Mouse (Mus musculus): ENCODE measurements around the gene Pccb. TPM values are rescaled to one million over a fixed set of nuclear protein-coding genes. Genes with fewer than 3 reads are reported as not detected.

Pccb gene
- polyA plus RNA-seq, 1 experiment from 2014 or later: 42.0 TPM

GRCm38 (mm10) chr9:100982786-100983185, 51.9 kb downstream of the Pccb start:
- DNase-seq (ENCODE audit: low spot score) (no peak), ATAC-seq (replicated peaks; ENCODE audit: low FRiP score, low read depth) (no peak)
- TF ChIP-seq CTCF (IDR thresholded peaks at IDR 0.05; ENCODE audit: low read depth): no peak
- Histone ChIP-seq H3K27ac (no peak overlapping the region), H3K27me3 (ENCODE audit: insufficient read depth, low read length) (no peaks in the 10 kb centered on the region), H3K9me3 (replicated peaks; ENCODE audit: low read length) (no peaks in the 10 kb centered on the region), H3K4me2 (ENCODE audit: low read length) (no peak overlapping the region), H3K9ac (ENCODE audit: low read depth, low read length) (no peak overlapping the region), H3K4me3 (replicated peaks; ENCODE audit: low read depth, low read length) (no peak overlapping the region), H3K4me1 (replicated peaks; ENCODE audit: insufficient read depth, low read length) (no peaks in the 10 kb centered on the region), H3K36me3 (ENCODE audit: insufficient read depth, low read length) (0 out of 2 replicates have a peak, but pooled peaks cover 6% of the 10 kb centered on the region)
- WGBS: 85% methylated on average over 7 of the region's 7 CpGs

GRCm38 (mm10) chr9:100979260-100979659, 55.4 kb downstream of the Pccb start:
- DNase-seq (ENCODE audit: low spot score): peak; percentile 31
- Histone ChIP-seq H3K9ac (ENCODE audit: low read depth, low read length) (no peak overlapping the region), H3K4me1 (replicated peaks; ENCODE audit: insufficient read depth, low read length) (no peaks in the 10 kb centered on the region), H3K4me3 (replicated peaks; ENCODE audit: low read depth, low read length) (no peak overlapping the region), H3K27ac (no peak overlapping the region), H3K27me3 (ENCODE audit: insufficient read depth, low read length) (no peaks in the 10 kb centered on the region), H3K4me2 (ENCODE audit: low read length) (no peak overlapping the region), H3K36me3 (ENCODE audit: insufficient read depth, low read length) (0 out of 2 replicates have a peak, but pooled peaks cover 3% of the 10 kb centered on the region), H3K9me3 (replicated peaks; ENCODE audit: low read length) (0 out of 2 replicates have a peak, but pooled peaks cover 2% of the 10 kb centered on the region)
- 40% methylated on average over 5 of the region's 5 CpGs for WGBS
- no peak for TF ChIP-seq CTCF (IDR thresholded peaks at IDR 0.05; ENCODE audit: low read depth)
- peak; percentile 77 for ATAC-seq (replicated peaks; ENCODE audit: low FRiP score, low read depth)

- H3K4me3 ChIP-seq (replicated peaks; ENCODE audit: low read depth, low read length): no peak overlapping the region
- H3K27me3 ChIP-seq (ENCODE audit: insufficient read depth, low read length): no peaks in the 10 kb centered on the region
- no peak overlapping the region for H3K27ac ChIP-seq
- 0 out of 2 replicates have a peak, but pooled peaks cover 2% of the 10 kb centered on the region for H3K36me3 ChIP-seq (ENCODE audit: insufficient read depth, low read length)
- 94% methylated on average over 5 of the region's 5 CpGs for WGBS
- H3K4me1 ChIP-seq (replicated peaks; ENCODE audit: insufficient read depth, low read length): no peaks in the 10 kb centered on the region
- TF ChIP-seq CTCF (IDR thresholded peaks at IDR 0.05; ENCODE audit: low read depth): no peak
- no peak overlapping the region for H3K4me2 ChIP-seq (ENCODE audit: low read length)
- no peak for DNase-seq (ENCODE audit: low spot score)
- H3K9ac ChIP-seq (ENCODE audit: low read depth, low read length): no peak overlapping the region
- ATAC-seq (replicated peaks; ENCODE audit: low FRiP score, low read depth): no peak
- 0 out of 2 replicates have a peak, but pooled peaks cover 2% of the 10 kb centered on the region for H3K9me3 ChIP-seq (replicated peaks; ENCODE audit: low read length)
These were observed 56.0 kb downstream of the Pccb start for GRCm38 (mm10) chr9:100978666-100979065.

GRCm38 (mm10) chr9:100969461-100969860, 65.2 kb downstream of the Pccb start:
- TF ChIP-seq CTCF (IDR thresholded peaks at IDR 0.05; ENCODE audit: low read depth): no peak
- H3K9ac ChIP-seq (ENCODE audit: low read depth, low read length): no peak overlapping the region
- no peaks in the 10 kb centered on the region for H3K4me1 ChIP-seq (replicated peaks; ENCODE audit: insufficient read depth, low read length)
- H3K27me3 ChIP-seq (ENCODE audit: insufficient read depth, low read length): no peaks in the 10 kb centered on the region
- DNase-seq (ENCODE audit: low spot score): no peak
- no peak overlapping the region for H3K4me2 ChIP-seq (ENCODE audit: low read length)
- WGBS: 90% methylated on average over 2 of the region's 2 CpGs
- H3K4me3 ChIP-seq (replicated peaks; ENCODE audit: low read depth, low read length): no peak overlapping the region
- no peaks in the 10 kb centered on the region for H3K36me3 ChIP-seq (ENCODE audit: insufficient read depth, low read length)
- no peak overlapping the region for H3K27ac ChIP-seq
- H3K9me3 ChIP-seq (replicated peaks; ENCODE audit: low read length): no peaks in the 10 kb centered on the region
- no peak for ATAC-seq (replicated peaks; ENCODE audit: low FRiP score, low read depth)

- 78% methylated on average over 4 of the region's 4 CpGs for whole genome bisulfite sequencing
These were observed 70.6 kb downstream of the Pccb start for GRCm38 (mm10) chr9:100964106-100964505.

GRCm38 (mm10) chr9:100963428-100963912, 71.2 kb downstream of the Pccb start:
- Histone ChIP-seq H3K27me3 (ENCODE audit: insufficient read depth, low read length) (no peaks in the 10 kb centered on the region), H3K9me3 (replicated peaks; ENCODE audit: low read length) (no peaks in the 10 kb centered on the region), H3K4me3 (replicated peaks; ENCODE audit: low read depth, low read length) (no peak overlapping the region), H3K4me2 (ENCODE audit: low read length) (no peak overlapping the region), H3K36me3 (ENCODE audit: insufficient read depth, low read length) (no peaks in the 10 kb centered on the region), H3K27ac (no peak overlapping the region), H3K9ac (ENCODE audit: low read depth, low read length) (no peak overlapping the region), H3K4me1 (replicated peaks; ENCODE audit: insufficient read depth, low read length) (no peaks in the 10 kb centered on the region)
- 79% methylated on average over 1 of the region's 1 CpGs for WGBS
- DNase-seq (ENCODE audit: low spot score): no peak
- ATAC-seq (replicated peaks; ENCODE audit: low FRiP score, low read depth): no peak
- TF ChIP-seq CTCF (IDR thresholded peaks at IDR 0.05; ENCODE audit: low read depth): no peak

More at GRCm38 (mm10) chr9:100964106-100964505, 70.6 kb downstream of the Pccb start:
- no peak overlapping the region for H3K4me2 ChIP-seq (ENCODE audit: low read length)
- ATAC-seq (replicated peaks; ENCODE audit: low FRiP score, low read depth): no peak
- no peaks in the 10 kb centered on the region for H3K9me3 ChIP-seq (replicated peaks; ENCODE audit: low read length)
- H3K4me3 ChIP-seq (replicated peaks; ENCODE audit: low read depth, low read length): no peak overlapping the region
- no peaks in the 10 kb centered on the region for H3K4me1 ChIP-seq (replicated peaks; ENCODE audit: insufficient read depth, low read length)
- DNase-seq (ENCODE audit: low spot score): no peak
- no peaks in the 10 kb centered on the region for H3K27me3 ChIP-seq (ENCODE audit: insufficient read depth, low read length)
- H3K36me3 ChIP-seq (ENCODE audit: insufficient read depth, low read length): no peaks in the 10 kb centered on the region
- no peak overlapping the region for H3K27ac ChIP-seq
- H3K9ac ChIP-seq (ENCODE audit: low read depth, low read length): no peak overlapping the region
- TF ChIP-seq CTCF (IDR thresholded peaks at IDR 0.05; ENCODE audit: low read depth): no peak
